Mouse (Mus musculus) liver, adult 2 months (tissue): ENCODE measurements around the gene Serac1.

Experiments
- CTCF ChIP-seq: fragments of 200-500 bp; IDR thresholded peaks from 2 replicates; pipeline ENCODE4 v1.5.1; 2011; ENCODE audit warnings: low read depth, low read length, control low read depth
- POLR2A ChIP-seq: fragments of 200-500 bp; IDR thresholded peaks from 2 replicates; pipeline ENCODE4 v1.6.1; 2011; ENCODE audit warnings: low read length, control low read depth; ENCODE audit not compliant: insufficient read depth; ENCODE audit errors: extremely low read depth

DNA sequence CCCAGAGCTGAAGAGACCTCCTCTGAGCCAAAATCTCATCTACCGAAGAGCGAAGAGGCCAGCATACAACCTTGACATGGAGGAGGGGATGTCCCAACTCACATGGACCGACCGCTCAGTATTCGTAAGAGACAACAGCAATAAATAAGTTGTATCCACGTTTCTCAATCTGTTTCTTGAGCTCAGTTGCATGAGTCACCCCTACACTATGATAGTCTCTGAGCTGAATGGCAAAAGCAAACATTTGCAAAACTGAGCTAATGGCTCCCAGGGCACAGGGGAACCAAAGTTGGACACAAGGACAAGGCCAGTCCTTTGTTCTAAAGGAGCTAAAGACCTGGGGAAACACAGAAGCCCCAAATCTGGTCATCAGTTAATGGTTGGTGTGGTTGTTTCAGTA is 9.7 kb downstream of the Serac1 start:
- TF ChIP-seq CTCF (no peak), POLR2A (no peak)
